Mouse (Mus musculus) kidney, embryonic 14.5 days (tissue): ENCODE data around the gene Gm27027. TPM values are rescaled to one million over a fixed set of nuclear protein-coding genes. Genes with fewer than 3 reads are reported as not detected.

Experiments
- ATAC-seq: fragments of 200-750 bp; cut with Nextera tagmentation; 2 replicates; pipeline ENCODE4 v1.8.0; 2017; ENCODE audit warnings: moderate number of reproducible peaks, mild to moderate bottlenecking, moderate TSS enrichment, moderate library complexity; ENCODE audit not compliant: low FRiP score, low TSS enrichment
- H3K27ac ChIP-seq: fragments of 300-500 bp; sonication (generic); 2 replicates; pipeline ENCODE4 v1.5.1; 2014; ENCODE audit warnings: low read depth, mild to moderate bottlenecking, low read length, moderate library complexity, mixed read lengths
- H3K27me3 ChIP-seq: fragments of 300-500 bp; sonication (generic); 2 replicates; pipeline ENCODE4 v1.6.1; 2014; ENCODE audit warnings: mild to moderate bottlenecking, low read length; ENCODE audit not compliant: control insufficient read depth, insufficient read depth
- H3K36me3 ChIP-seq: fragments of 300-500 bp; sonication (generic); 2 replicates; pipeline ENCODE4 v1.6.1; 2014; ENCODE audit warnings: low read length, mixed read lengths; ENCODE audit not compliant: control insufficient read depth, insufficient read depth
- H3K4me1 ChIP-seq: fragments of 300-500 bp; sonication (generic); 2 replicates; pipeline ENCODE4 v1.6.1; 2014; ENCODE audit warnings: low read length, mixed read lengths; ENCODE audit not compliant: control insufficient read depth, insufficient read depth
- H3K4me2 ChIP-seq: fragments of 300-500 bp; sonication (generic); replicated peaks from 2 replicates; pipeline ENCODE4 v1.6.1; 2014; ENCODE audit warnings: low read depth, mild to moderate bottlenecking, low read length
- H3K4me3 ChIP-seq: fragments of 300-500 bp; sonication (generic); 2 replicates; pipeline ENCODE4 v1.5.1; 2014; ENCODE audit warnings: mild to moderate bottlenecking, low read length
- H3K9ac ChIP-seq: fragments of 300-500 bp; sonication (generic); 2 replicates; pipeline ENCODE4 v1.6.1; 2014; ENCODE audit warnings: low read depth, mild to moderate bottlenecking, low read length, moderate library complexity
- H3K9me3 ChIP-seq: fragments of 300-500 bp; sonication (generic); 2 replicates; pipeline ENCODE4 v1.6.1; 2016; ENCODE audit warnings: low read length; ENCODE audit not compliant: control insufficient read depth
- WGBS: fragments of 180-500 bp; shearing (Covaris S2); extraction: QIAGEN DNeasy Blood & Tissue Kit; methylation state at CpG from one replicate; pipeline ENCODE4 v1.1.7; 2014; 5-methylcytosine and 5-hydroxymethylcytosine counted together
- polyA plus RNA-seq: library from polyadenylated mRNA; unstranded; fragments of >200 nt; fragmentation: Nextera tagmentation; extraction: Ambion mirVana; gene quantifications from 2 replicates; pipeline ENCODE4 v1.2.1, GENCODE M21; 2014

The Gm27027 gene
- polyA plus RNA-seq, 1 experiment from 2014 or later = not detected

DNA sequence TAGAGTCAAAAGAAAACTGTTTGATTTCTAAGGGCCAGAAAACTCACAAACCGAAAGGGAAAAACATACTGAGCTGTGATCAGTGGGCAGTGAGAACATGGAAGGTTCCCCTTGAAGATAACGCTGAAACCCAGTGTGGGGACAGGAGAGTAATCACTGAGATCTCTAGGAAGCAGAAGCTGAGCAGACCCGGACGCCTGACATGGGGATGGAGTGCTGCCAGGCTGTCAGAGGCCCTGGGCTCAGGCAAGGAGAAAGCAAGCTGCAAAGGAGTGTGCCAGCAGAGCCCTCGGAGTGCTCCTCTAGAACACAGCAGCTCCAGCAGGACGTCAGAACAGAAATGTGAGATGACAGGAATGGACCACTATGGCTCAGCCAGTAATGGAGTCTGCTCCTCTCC is 28.5 kb upstream of the Gm27027 start:
- H3K4me3 ChIP-seq = no peak overlapping the region
- ATAC-seq = no peak
- H3K4me2 ChIP-seq = no peak overlapping the region
- no peaks in the 10 kb centered on the region for H3K36me3 ChIP-seq
- no peaks in the 10 kb centered on the region for H3K9me3 ChIP-seq
- H3K4me1 ChIP-seq = no peaks in the 10 kb centered on the region
- no peaks in the 10 kb centered on the region for H3K27me3 ChIP-seq
- 48% methylated on average over 6 of the region's 6 CpGs for WGBS
- no peak overlapping the region for H3K9ac ChIP-seq
- no peak overlapping the region for H3K27ac ChIP-seq

GRCm38 (mm10) chr2:94010335-94011291 is 14.5 kb upstream of the Gm27027 start, which contains the start of gene Alkbh3:
Gene Alkbh3, minus strand, starts transcription at chr2:94010807.
- peak; percentile 99 for ATAC-seq
- Histone ChIP-seq H3K27me3 (no peaks in the 10 kb centered on the region), H3K9me3 (no peaks in the 10 kb centered on the region; the same call in 1 of the 2 replicates), H3K4me1 (peaks cover 6% of the 10 kb centered on the region), H3K36me3 (peaks cover 30% of the 10 kb centered on the region), H3K27ac (no peak within 1 kb of the TSS), H3K9ac (peak within 1 kb of the TSS; percentile 80), H3K4me3 (peak within 1 kb of the TSS; percentile 92), H3K4me2 (peak within 1 kb of the TSS; percentile 82)
- WGBS = 6% methylated on average over 47 of the region's 47 CpGs

GRCm38 (mm10) chr2:94002331-94002730 is 6.2 kb upstream of the Gm27027 start:
- Histone ChIP-seq H3K4me1 (no peaks in the 10 kb centered on the region), H3K4me3 (no peak overlapping the region), H3K27ac (no peak overlapping the region), H3K36me3 (peaks cover 84% of the 10 kb centered on the region), H3K9ac (no peak overlapping the region), H3K27me3 (no peaks in the 10 kb centered on the region), H3K4me2 (no peak overlapping the region), H3K9me3 (no peaks in the 10 kb centered on the region)
- 7% methylated on average over 2 of the region's 2 CpGs for WGBS
- ATAC-seq = peak; percentile 71; the same call in 1 of the 2 replicates

DNA sequence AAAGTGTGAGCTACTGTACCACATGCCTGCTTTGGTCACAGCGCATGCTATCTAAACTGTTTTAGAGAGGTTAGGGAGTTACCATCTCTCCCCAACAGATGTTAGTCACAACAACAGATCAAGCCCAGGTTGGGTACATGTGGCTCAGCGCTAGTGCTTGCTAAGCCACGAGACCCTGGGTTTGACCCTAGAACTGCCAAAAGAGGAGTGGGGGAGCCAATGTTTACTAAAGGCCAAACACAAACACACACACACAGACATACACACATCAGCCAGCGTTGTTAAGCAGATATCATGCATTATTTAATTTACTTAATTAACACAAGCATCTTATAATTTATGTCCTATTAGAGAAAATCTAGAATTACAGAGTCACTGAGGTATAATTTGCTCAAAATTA is 5.8 kb upstream of the Gm27027 start:
- no peak for ATAC-seq
- Histone ChIP-seq H3K27me3 (no peaks in the 10 kb centered on the region), H3K27ac (no peak overlapping the region; the same call in 1 of the 2 replicates), H3K4me2 (no peak overlapping the region), H3K4me1 (no peaks in the 10 kb centered on the region), H3K36me3 (peaks cover 79% of the 10 kb centered on the region), H3K4me3 (no peak overlapping the region), H3K9me3 (no peaks in the 10 kb centered on the region), H3K9ac (no peak overlapping the region)
- WGBS = 80% methylated on average over 4 of the region's 4 CpGs

GRCm38 (mm10) chr2:94001411-94001810 is 5.3 kb upstream of the Gm27027 start:
- 87% methylated on average over 6 of the region's 6 CpGs for whole genome bisulfite sequencing
- no peak overlapping the region for H3K9ac ChIP-seq
- ATAC-seq = no peak
- no peak overlapping the region for H3K4me2 ChIP-seq
- H3K27me3 ChIP-seq = no peaks in the 10 kb centered on the region
- H3K27ac ChIP-seq = no peak overlapping the region; the same call in 1 of the 2 replicates
- H3K36me3 ChIP-seq = peaks cover 75% of the 10 kb centered on the region
- H3K9me3 ChIP-seq = no peaks in the 10 kb centered on the region
- no peaks in the 10 kb centered on the region for H3K4me1 ChIP-seq
- no peak overlapping the region for H3K4me3 ChIP-seq

GRCm38 (mm10) chr2:93992810-93993209 is 3.3 kb downstream of the Gm27027 start:
- ATAC-seq = no peak
- Histone ChIP-seq H3K36me3 (peaks cover 66% of the 10 kb centered on the region), H3K4me1 (no peaks in the 10 kb centered on the region; the same call in 1 of the 2 replicates), H3K27ac (no peak overlapping the region), H3K27me3 (no peaks in the 10 kb centered on the region), H3K9ac (no peak overlapping the region), H3K9me3 (no peaks in the 10 kb centered on the region), H3K4me3 (no peak overlapping the region), H3K4me2 (no peak overlapping the region)
- WGBS = 59% methylated on average over 3 of the region's 3 CpGs

GRCm38 (mm10) chr2:93992259-93992658 is 3.9 kb downstream of the Gm27027 start:
- no peak for ATAC-seq
- Histone ChIP-seq H3K4me1 (no peaks in the 10 kb centered on the region; the same call in 1 of the 2 replicates), H3K27ac (no peak overlapping the region), H3K9ac (no peak overlapping the region), H3K9me3 (no peaks in the 10 kb centered on the region), H3K4me3 (no peak overlapping the region), H3K27me3 (no peaks in the 10 kb centered on the region), H3K4me2 (no peak overlapping the region), H3K36me3 (peaks cover 67% of the 10 kb centered on the region)
- WGBS = 56% methylated on average over 5 of the region's 5 CpGs

GRCm38 (mm10) chr2:93991336-93991735 is 4.8 kb downstream of the Gm27027 start:
- no peak overlapping the region for H3K9ac ChIP-seq
- no peak overlapping the region for H3K27ac ChIP-seq
- 80% methylated on average over 3 of the region's 3 CpGs for WGBS
- no peaks in the 10 kb centered on the region for H3K27me3 ChIP-seq
- no peaks in the 10 kb centered on the region; the same call in 1 of the 2 replicates for H3K4me1 ChIP-seq
- H3K4me3 ChIP-seq = no peak overlapping the region
- ATAC-seq = no peak
- H3K4me2 ChIP-seq = no peak overlapping the region
- H3K36me3 ChIP-seq = peaks cover 70% of the 10 kb centered on the region
- H3K9me3 ChIP-seq = no peaks in the 10 kb centered on the region

DNA sequence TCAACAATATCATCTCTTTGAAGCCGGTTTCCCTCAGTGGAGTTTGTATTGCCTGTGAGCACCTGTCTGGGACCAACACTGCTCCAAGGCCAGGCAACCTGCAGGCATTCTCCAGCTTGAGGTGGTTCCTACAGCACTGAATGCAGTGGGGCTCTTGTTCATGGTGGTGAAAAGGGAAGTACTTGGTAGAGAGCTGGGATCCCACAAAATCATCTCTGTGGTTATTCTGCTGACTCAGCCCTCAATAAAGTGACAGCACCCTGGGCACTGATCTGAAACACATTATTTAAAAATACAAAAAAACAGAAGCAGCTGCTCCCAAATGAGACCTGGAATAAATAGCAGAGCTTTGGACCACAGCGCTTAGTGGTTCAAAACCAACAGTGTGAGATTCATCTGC is 7.7 kb downstream of the Gm27027 start:
- no peak overlapping the region for H3K9ac ChIP-seq
- H3K27me3 ChIP-seq = no peaks in the 10 kb centered on the region
- H3K4me3 ChIP-seq = no peak overlapping the region
- H3K9me3 ChIP-seq = no peaks in the 10 kb centered on the region
- no peak overlapping the region for H3K27ac ChIP-seq
- peaks cover 5% of the 10 kb centered on the region; the same call in 1 of the 2 replicates for H3K4me1 ChIP-seq
- H3K4me2 ChIP-seq = no peak overlapping the region
- no peak for ATAC-seq
- 99% methylated on average over 2 of the region's 2 CpGs for WGBS
- H3K36me3 ChIP-seq = peaks cover 46% of the 10 kb centered on the region
